Mouse (Mus musculus) induced T-regulatory cell, adult 2 months (primary cell): ENCODE data around the gene Dao.

ENCODE experiments used
- DNase-seq: peaks from one replicate; pipeline ENCODE4 v3.0.0-alpha.2; 2012; ENCODE audit warnings: low read depth

Gene Dao

GRCm38 (mm10) chr5:114067982-114068381 is 64.5 kb downstream of the Dao start:
- DNase-seq: no peak

GRCm38 (mm10) chr5:114070858-114071257 is 67.4 kb downstream of the Dao start:
- DNase-seq: no peak

GRCm38 (mm10) chr5:114072262-114072661 is 68.8 kb downstream of the Dao start:
- no peak for DNase-seq
